Mouse (Mus musculus) cerebellum, adult 2 months (tissue): ENCODE results near the gene Maats1.

Source experiments
- CTCF ChIP-seq: fragments of 200-500 bp; IDR thresholded peaks from 2 replicates; pipeline ENCODE4 v1.5.1; 2011; ENCODE audit warnings: low read depth, mild to moderate bottlenecking, control low read depth, low read length, moderate library complexity, borderline replicate concordance; ENCODE audit not compliant: insufficient read depth
- POLR2A ChIP-seq: fragments of 200-500 bp; IDR thresholded peaks from 2 replicates; pipeline ENCODE4 v1.6.1; 2011; ENCODE audit warnings: low read length, control low read depth, borderline replicate concordance; ENCODE audit not compliant: insufficient read depth

DNA sequence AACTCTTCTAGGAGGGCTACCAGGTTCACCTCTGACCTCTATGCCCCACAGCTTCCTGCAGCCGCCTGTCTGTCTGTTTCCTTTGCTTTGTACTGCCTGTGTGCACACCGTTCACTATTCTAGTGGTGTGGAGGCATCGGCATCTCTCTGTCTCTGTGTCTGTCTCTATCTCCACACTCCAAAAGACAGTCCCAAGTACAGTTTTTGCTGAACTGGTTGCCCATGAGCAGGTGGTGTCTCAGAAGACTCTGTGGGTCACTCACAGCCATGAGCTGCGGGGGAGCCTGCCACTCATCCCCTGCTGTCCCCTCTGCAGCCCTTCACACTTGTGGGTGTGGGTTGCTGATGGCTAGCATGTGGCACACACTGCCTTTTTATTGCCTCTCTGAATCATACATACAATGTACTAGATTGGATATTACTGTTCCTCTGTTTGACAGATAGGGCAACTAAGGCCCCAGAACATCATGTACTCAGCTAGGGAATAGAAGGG, 28.1 kb upstream of the Maats1 start:
- TF ChIP-seq CTCF: no peak
- TF ChIP-seq POLR2A: no peak
